Mouse (Mus musculus) lung, embryonic 14.5 days (tissue): Measurements from ENCODE around the gene Zfp664. TPM values are rescaled to one million over a fixed set of nuclear protein-coding genes. Genes with fewer than 3 reads are reported as not detected.
A peak's percentile ranks its signal among the peaks of the same experiment; 100 is the strongest.

ENCODE experiments used
- ATAC-seq: fragments of 200-750 bp; cut with Nextera tagmentation; 2 replicates; pipeline ENCODE4 v1.8.0; 2017; ENCODE audit warnings: mild to moderate bottlenecking, moderate TSS enrichment, moderate library complexity; ENCODE audit not compliant: insufficient read depth
- DNase-seq: peaks from one replicate; pipeline ENCODE4 v3.0.0-alpha.2; 2015
- H3K27ac ChIP-seq: fragments of 300-500 bp; sonication (generic); 2 replicates; pipeline ENCODE4 v1.5.1; 2014; ENCODE audit warnings: low read depth, mild to moderate bottlenecking, moderate library complexity
- H3K27me3 ChIP-seq: fragments of 300-500 bp; sonication (generic); 2 replicates; pipeline ENCODE4 v1.6.1; 2014; ENCODE audit warnings: low read length, control low read depth; ENCODE audit not compliant: insufficient read depth
- H3K36me3 ChIP-seq: fragments of 300-500 bp; sonication (generic); 2 replicates; pipeline ENCODE4 v1.6.1; 2014; ENCODE audit warnings: control low read depth; ENCODE audit not compliant: insufficient read depth
- H3K4me1 ChIP-seq: fragments of 300-500 bp; sonication (generic); 2 replicates; pipeline ENCODE4 v1.6.1; 2014; ENCODE audit warnings: antibody characterized with exemption, control low read depth; ENCODE audit not compliant: insufficient read depth
- H3K4me2 ChIP-seq: fragments of 300-500 bp; sonication (generic); 2 replicates; pipeline ENCODE4 v1.6.1; 2014; ENCODE audit warnings: mild to moderate bottlenecking
- H3K4me3 ChIP-seq: fragments of 300-500 bp; sonication (generic); 2 replicates; pipeline ENCODE4 v1.5.1; 2014; ENCODE audit warnings: low read depth, low read length
- H3K9ac ChIP-seq: fragments of 300-500 bp; sonication (generic); 2 replicates; pipeline ENCODE4 v1.6.1; 2014
- H3K9me3 ChIP-seq: fragments of 300-500 bp; sonication (generic); 2 replicates; pipeline ENCODE4 v1.6.1; 2016; ENCODE audit warnings: low read depth, low read length, control low read depth
- CTCF ChIP-seq: IDR thresholded peaks from 2 replicates; pipeline ENCODE4 v1.5.1; 2016; ENCODE audit warnings: antibody characterized with exemption, low read depth
- WGBS: fragments of 180-500 bp; shearing (Covaris S2); extraction: QIAGEN DNeasy Blood & Tissue Kit; methylation state at CpG from one replicate; pipeline ENCODE4 v1.1.7; 2014; 5-methylcytosine and 5-hydroxymethylcytosine counted together
- polyA plus RNA-seq: library from polyadenylated mRNA; unstranded; fragments of >200 nt; fragmentation: Nextera tagmentation; extraction: Ambion mirVana; gene quantifications from 2 replicates; pipeline ENCODE4 v1.2.1, GENCODE M21; 2014

Gene Zfp664
- polyA plus RNA-seq, 1 experiment from 2014 or later: 98.9 TPM

DNA sequence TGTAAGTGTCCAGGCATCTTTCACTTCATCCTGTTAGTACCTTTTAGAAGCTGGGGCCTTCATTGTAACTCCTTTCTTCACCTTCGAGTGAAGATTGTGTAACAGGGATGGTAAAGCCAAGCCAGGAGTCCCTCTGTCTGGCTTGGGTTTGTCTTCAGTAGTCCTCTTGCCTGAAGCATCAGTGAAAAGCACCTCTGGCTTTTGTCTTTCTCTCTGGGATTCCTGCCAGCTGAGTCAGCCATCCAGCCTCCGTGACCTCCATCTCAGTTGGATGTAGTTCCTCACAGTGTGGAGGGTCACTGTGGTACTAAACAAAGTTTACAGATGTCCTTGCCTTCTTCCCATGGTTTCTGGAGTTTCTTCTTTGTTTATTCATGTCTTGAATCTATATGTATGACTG is 9.5 kb downstream of the Zfp664 start:
- Histone ChIP-seq H3K9me3 (no peaks in the 10 kb centered on the region), H3K4me3 (no peak overlapping the region), H3K27ac (no peak overlapping the region; the same call in 1 of the 2 replicates), H3K36me3 (peaks cover 44% of the 10 kb centered on the region), H3K27me3 (no peaks in the 10 kb centered on the region), H3K4me1 (peaks cover 20% of the 10 kb centered on the region), H3K9ac (no peak overlapping the region; the same call in 1 of the 2 replicates), H3K4me2 (no peak overlapping the region)
- TF ChIP-seq CTCF: no peak
- WGBS: 37% methylated on average over 2 of the region's 2 CpGs
- ATAC-seq: no peak
- DNase-seq: peak; percentile 56

DNA sequence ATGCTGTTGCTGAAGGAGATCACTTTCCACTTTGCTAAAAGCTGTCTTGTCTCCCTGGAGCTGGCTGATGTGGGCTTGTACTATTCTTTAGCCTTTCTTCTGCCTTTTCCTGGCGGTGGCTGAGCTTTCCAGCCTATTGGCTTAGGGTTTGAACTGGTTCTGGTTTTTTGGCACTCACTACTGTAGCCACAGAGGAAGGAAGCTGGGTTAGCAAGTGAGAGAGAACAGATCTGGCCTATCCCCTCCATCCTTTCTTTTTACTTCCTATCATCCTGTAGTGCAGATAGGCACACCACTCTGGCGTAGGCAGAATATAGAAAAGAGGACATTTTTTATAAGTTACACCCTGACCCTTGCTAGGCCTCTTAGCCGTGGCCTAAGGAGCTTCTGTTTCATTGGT is 10.6 kb downstream of the Zfp664 start:
- H3K27me3 ChIP-seq: no peaks in the 10 kb centered on the region
- DNase-seq: no peak
- ATAC-seq: no peak
- no peak for TF ChIP-seq CTCF
- WGBS: 76% methylated on average over 3 of the region's 3 CpGs
- H3K36me3 ChIP-seq: peaks cover 34% of the 10 kb centered on the region
- H3K9me3 ChIP-seq: no peaks in the 10 kb centered on the region
- H3K4me3 ChIP-seq: no peak overlapping the region
- H3K4me2 ChIP-seq: no peak overlapping the region
- 0 out of 2 replicates have a peak overlapping the region, but pooled peaks have one; percentile 10 for H3K27ac ChIP-seq
- no peak overlapping the region for H3K9ac ChIP-seq
- H3K4me1 ChIP-seq: peaks cover 20% of the 10 kb centered on the region

DNA sequence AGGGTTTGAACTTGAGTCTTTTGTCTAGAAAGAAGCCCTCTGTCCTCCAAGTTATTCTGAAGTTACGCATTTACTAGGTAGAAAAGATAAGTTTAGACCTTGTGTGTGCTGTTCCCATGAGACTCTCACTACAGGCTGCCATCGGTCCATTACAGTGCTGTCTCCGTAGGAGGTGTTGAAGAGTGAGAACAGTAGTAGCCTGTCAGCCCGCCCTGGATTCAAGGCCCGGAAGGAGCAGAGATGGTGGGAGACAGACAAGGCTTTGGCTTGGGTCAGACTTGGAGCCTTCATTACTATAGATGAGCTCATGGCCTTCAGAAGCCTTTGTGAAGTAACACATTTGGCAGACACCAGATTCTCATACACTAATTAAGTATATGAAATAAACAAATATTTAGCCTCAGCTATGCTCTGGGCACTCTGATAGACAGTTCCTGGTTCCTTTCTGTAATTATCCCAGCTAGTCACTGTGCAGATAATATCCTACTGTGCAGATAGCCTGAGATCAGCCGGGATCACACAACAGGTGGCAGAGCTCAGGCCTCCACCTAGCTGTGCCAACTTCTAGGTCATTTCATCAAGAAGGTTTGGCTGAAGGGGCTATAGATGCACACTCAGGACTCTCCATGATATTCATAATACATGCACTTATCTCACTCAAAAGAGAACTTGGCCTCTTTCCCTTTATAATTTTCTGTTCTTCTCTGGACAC is 11.6 kb downstream of the Zfp664 start:
- WGBS: 62% methylated on average over 6 of the region's 6 CpGs
- H3K9me3 ChIP-seq: no peaks in the 10 kb centered on the region
- peak; percentile 55; the same call in 1 of the 2 replicates for ATAC-seq
- no peak for TF ChIP-seq CTCF
- H3K4me3 ChIP-seq: no peak overlapping the region
- DNase-seq: peak; percentile 38
- no peak overlapping the region for H3K9ac ChIP-seq
- H3K27me3 ChIP-seq: no peaks in the 10 kb centered on the region
- no peak overlapping the region for H3K4me2 ChIP-seq
- peaks cover 38% of the 10 kb centered on the region for H3K36me3 ChIP-seq
- peaks cover 20% of the 10 kb centered on the region for H3K4me1 ChIP-seq
- H3K27ac ChIP-seq: no peak overlapping the region

DNA sequence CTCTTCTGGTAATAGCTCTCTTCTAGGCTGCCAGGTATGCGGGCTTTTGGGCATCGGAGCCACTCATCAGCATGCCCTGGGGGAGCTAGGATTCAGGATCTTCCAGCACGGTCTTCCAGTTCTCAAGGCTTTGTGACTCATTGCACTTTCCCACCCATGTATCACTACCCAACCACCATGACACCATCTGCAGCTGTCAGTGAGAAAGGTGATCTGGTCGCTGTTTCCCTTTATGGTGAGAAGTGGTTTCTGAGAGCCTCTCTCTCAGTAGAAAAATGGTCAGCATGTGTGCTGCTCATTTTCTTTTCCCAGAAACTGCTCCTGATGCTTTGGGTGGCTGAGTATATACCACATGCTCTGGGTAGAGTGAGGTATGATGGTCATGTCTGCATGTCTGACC is 16.8 kb downstream of the Zfp664 start:
- 88% methylated on average over 4 of the region's 4 CpGs for whole genome bisulfite sequencing
- ATAC-seq: no peak
- no peak for TF ChIP-seq CTCF
- H3K27ac ChIP-seq: no peak overlapping the region
- no peaks in the 10 kb centered on the region for H3K4me1 ChIP-seq
- no peak overlapping the region for H3K4me2 ChIP-seq
- H3K9ac ChIP-seq: no peak overlapping the region
- no peak for DNase-seq
- H3K36me3 ChIP-seq: peaks cover 44% of the 10 kb centered on the region
- no peaks in the 10 kb centered on the region for H3K27me3 ChIP-seq
- no peaks in the 10 kb centered on the region for H3K9me3 ChIP-seq
- H3K4me3 ChIP-seq: no peak overlapping the region

DNA sequence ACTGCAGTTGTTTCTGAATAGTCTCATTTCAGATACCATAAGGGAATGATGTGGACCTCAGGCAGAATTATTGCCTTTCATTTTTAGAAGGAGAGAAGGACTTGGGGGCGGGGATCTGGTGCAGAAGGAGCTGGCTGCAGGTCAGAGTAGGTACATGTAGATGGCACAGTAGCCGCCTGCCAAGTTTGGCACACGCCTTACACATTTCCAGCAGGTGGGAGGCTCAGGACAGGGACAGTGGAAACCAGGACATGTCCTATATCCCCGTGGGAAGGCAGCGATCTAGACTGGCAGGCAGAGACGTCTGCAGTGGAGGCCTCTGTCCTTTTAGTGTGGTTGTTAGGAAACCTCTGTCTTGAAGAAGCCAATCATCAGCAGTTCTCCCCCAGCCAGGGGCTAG is 17.3 kb downstream of the Zfp664 start:
- DNase-seq (no peak), ATAC-seq (no peak)
- no peaks in the 10 kb centered on the region for H3K9me3 ChIP-seq
- H3K27ac ChIP-seq: no peak overlapping the region
- no peak overlapping the region for H3K4me2 ChIP-seq
- peaks cover 43% of the 10 kb centered on the region for H3K36me3 ChIP-seq
- H3K4me1 ChIP-seq: no peaks in the 10 kb centered on the region
- 87% methylated on average over 6 of the region's 6 CpGs for WGBS
- TF ChIP-seq CTCF: no peak
- H3K27me3 ChIP-seq: no peaks in the 10 kb centered on the region
- H3K4me3 ChIP-seq: no peak overlapping the region
- H3K9ac ChIP-seq: no peak overlapping the region

DNA sequence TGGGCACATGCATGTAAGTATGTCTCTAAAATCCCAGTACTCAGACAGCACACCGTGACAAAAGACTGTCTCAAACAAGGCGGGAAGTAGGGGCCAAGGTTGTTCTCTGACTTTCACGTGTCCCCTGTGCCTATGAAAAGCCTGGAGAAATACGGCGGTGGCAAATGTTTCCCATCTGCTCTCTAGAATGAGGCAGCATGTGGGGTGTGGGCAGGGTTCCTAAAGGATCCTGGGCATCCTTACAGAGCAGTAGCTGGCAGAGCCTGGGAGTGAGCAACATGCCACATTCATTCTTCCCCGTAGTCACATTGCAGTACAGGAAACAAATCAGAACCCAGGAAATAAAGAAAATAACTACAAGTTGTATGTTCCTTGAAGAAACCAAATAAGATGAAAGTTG is 21.4 kb downstream of the Zfp664 start:
- Histone ChIP-seq H3K36me3 (peaks cover 67% of the 10 kb centered on the region), H3K27ac (no peak overlapping the region), H3K4me3 (no peak overlapping the region), H3K9me3 (no peaks in the 10 kb centered on the region), H3K27me3 (no peaks in the 10 kb centered on the region), H3K4me2 (no peak overlapping the region), H3K4me1 (no peaks in the 10 kb centered on the region), H3K9ac (no peak overlapping the region)
- TF ChIP-seq CTCF: no peak
- WGBS: 86% methylated on average over 6 of the region's 6 CpGs
- ATAC-seq (no peak), DNase-seq (no peak)

DNA sequence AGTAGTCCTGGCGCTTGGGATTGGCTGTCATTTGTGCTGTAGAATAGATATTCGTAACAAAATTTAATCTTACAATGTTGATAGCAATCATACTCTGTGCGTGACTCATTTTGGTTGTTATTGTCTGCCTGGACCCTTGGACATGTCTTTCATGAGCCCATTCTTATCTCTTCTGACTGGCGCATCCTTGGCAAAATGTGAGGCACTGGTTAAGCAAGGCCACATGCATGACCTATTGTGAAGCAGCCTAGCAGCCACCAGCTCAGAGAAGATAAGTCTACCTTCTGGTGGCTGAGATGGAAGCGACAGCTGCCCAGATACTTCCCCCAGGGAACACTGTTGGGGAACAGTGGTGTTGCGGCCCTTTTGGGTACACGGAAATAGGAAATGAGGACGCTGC is 26.2 kb downstream of the Zfp664 start:
- ATAC-seq: no peak
- Histone ChIP-seq H3K36me3 (peaks cover 56% of the 10 kb centered on the region), H3K27me3 (no peaks in the 10 kb centered on the region), H3K4me2 (no peak overlapping the region), H3K9me3 (no peaks in the 10 kb centered on the region), H3K4me1 (no peaks in the 10 kb centered on the region), H3K27ac (no peak overlapping the region), H3K9ac (no peak overlapping the region), H3K4me3 (no peak overlapping the region)
- no peak for TF ChIP-seq CTCF
- 89% methylated on average over 8 of the region's 8 CpGs for WGBS
- DNase-seq: no peak
